Mouse (Mus musculus) limb, embryonic 11.5 days (tissue): ENCODE measurements around the gene Hspa12b. TPM values are rescaled to one million over a fixed set of nuclear protein-coding genes. Genes with fewer than 3 reads are reported as not detected.

Experiments
- ATAC-seq: fragments of 200-750 bp; cut with Nextera tagmentation; 2 replicates; pipeline ENCODE4 v1.8.0; 2017; ENCODE audit warnings: low read depth; ENCODE audit not compliant: insufficient number of reproducible peaks, low FRiP score, low TSS enrichment
- DNase-seq: peaks from one replicate; pipeline ENCODE4 v3.0.0-alpha.2; 2015; ENCODE audit warnings: low spot score
- H3K27ac ChIP-seq: fragments of 300-500 bp; sonication (generic); replicated peaks from 2 replicates; pipeline ENCODE4 v1.5.1; 2014; ENCODE audit warnings: low read depth, mild to moderate bottlenecking, low read length
- H3K27me3 ChIP-seq: fragments of 300-500 bp; sonication (generic); 2 replicates; pipeline ENCODE4 v1.6.1; 2014; ENCODE audit warnings: mild to moderate bottlenecking, low read length, mixed read lengths; ENCODE audit not compliant: control insufficient read depth, insufficient read depth
- H3K36me3 ChIP-seq: fragments of 300-500 bp; sonication (generic); 2 replicates; pipeline ENCODE4 v1.6.1; 2014; ENCODE audit warnings: mild to moderate bottlenecking, low read length, moderate library complexity, mixed read lengths; ENCODE audit not compliant: control insufficient read depth, insufficient read depth
- H3K4me1 ChIP-seq: fragments of 300-500 bp; sonication (generic); 2 replicates; pipeline ENCODE4 v1.6.1; 2014; ENCODE audit warnings: low read length, mixed read lengths; ENCODE audit not compliant: control insufficient read depth, insufficient read depth
- H3K4me2 ChIP-seq: fragments of 300-500 bp; sonication (generic); 2 replicates; pipeline ENCODE4 v1.6.1; 2014; ENCODE audit warnings: low read depth, mild to moderate bottlenecking, moderate library complexity; ENCODE audit not compliant: severe bottlenecking
- H3K4me3 ChIP-seq: fragments of 300-500 bp; sonication (generic); 2 replicates; pipeline ENCODE4 v1.5.1; 2014; ENCODE audit warnings: low read depth, low read length
- H3K9ac ChIP-seq: fragments of 300-500 bp; sonication (generic); 2 replicates; pipeline ENCODE4 v1.6.1; 2014; ENCODE audit warnings: mild to moderate bottlenecking, low read length
- H3K9me3 ChIP-seq: fragments of 300-500 bp; sonication (generic); 2 replicates; pipeline ENCODE4 v1.6.1; 2016; ENCODE audit warnings: low read length; ENCODE audit not compliant: control insufficient read depth
- WGBS: fragments of 180-500 bp; shearing (Covaris S2); extraction: QIAGEN DNeasy Blood & Tissue Kit; methylation state at CpG from one replicate; pipeline ENCODE4 v1.1.7; 2014; 5-methylcytosine and 5-hydroxymethylcytosine counted together
- polyA plus RNA-seq: library from polyadenylated mRNA; unstranded; fragments of >200 nt; fragmentation: Nextera tagmentation; extraction: Ambion mirVana; gene quantifications from 2 replicates; pipeline ENCODE4 v1.2.1, GENCODE M21; 2014

Hspa12b gene
- polyA plus RNA-seq, 1 experiment from 2014 or later, result 12.7 TPM

- no peak overlapping the region for H3K9ac ChIP-seq
- peaks cover 24% of the 10 kb centered on the region for H3K36me3 ChIP-seq
- DNase-seq, result no peak
- H3K27ac ChIP-seq, result 0 out of 2 replicates have a peak overlapping the region, but pooled peaks have one; percentile 15
- 91% methylated on average over 8 of the region's 8 CpGs for WGBS
- no peaks in the 10 kb centered on the region for H3K27me3 ChIP-seq
- no peaks in the 10 kb centered on the region for H3K9me3 ChIP-seq
- 0 out of 2 replicates have a peak, but pooled peaks cover 2% of the 10 kb centered on the region for H3K4me1 ChIP-seq
- no peak overlapping the region for H3K4me2 ChIP-seq
- no peak overlapping the region for H3K4me3 ChIP-seq
- no peak for ATAC-seq
Measured at GRCm38 (mm10) chr2:131148353-131149253, 21.5 kb downstream of the Hspa12b start.

- no peaks in the 10 kb centered on the region for H3K27me3 ChIP-seq
- no peak overlapping the region for H3K4me2 ChIP-seq
- no peak overlapping the region for H3K4me3 ChIP-seq
- H3K9ac ChIP-seq, result no peak overlapping the region
- ATAC-seq, result no peak
- DNase-seq, result no peak
- no peak overlapping the region for H3K27ac ChIP-seq
- H3K36me3 ChIP-seq, result peaks cover 24% of the 10 kb centered on the region
- H3K9me3 ChIP-seq, result no peaks in the 10 kb centered on the region
- 0 out of 2 replicates have a peak, but pooled peaks cover 2% of the 10 kb centered on the region for H3K4me1 ChIP-seq
- WGBS, result 85% methylated on average over 3 of the region's 3 CpGs
Measured at GRCm38 (mm10) chr2:131149254-131149578, 22.1 kb downstream of the Hspa12b start.

GRCm38 (mm10) chr2:131152166-131152730 lies 25.2 kb downstream of the Hspa12b start:
- Histone ChIP-seq H3K9ac (no peak overlapping the region), H3K4me2 (no peak overlapping the region), H3K27me3 (no peaks in the 10 kb centered on the region), H3K4me3 (no peak overlapping the region), H3K9me3 (no peaks in the 10 kb centered on the region), H3K4me1 (no peaks in the 10 kb centered on the region), H3K27ac (no peak overlapping the region), H3K36me3 (peaks cover 11% of the 10 kb centered on the region)
- 93% methylated on average over 7 of the region's 7 CpGs for WGBS
- DNase-seq, result no peak
- ATAC-seq, result no peak

- no peaks in the 10 kb centered on the region for H3K9me3 ChIP-seq
- H3K27me3 ChIP-seq, result no peaks in the 10 kb centered on the region
- peaks cover 5% of the 10 kb centered on the region for H3K36me3 ChIP-seq
- no peak overlapping the region for H3K9ac ChIP-seq
- H3K4me1 ChIP-seq, result no peaks in the 10 kb centered on the region
- no peak overlapping the region for H3K4me3 ChIP-seq
- ATAC-seq (no peak), DNase-seq (no peak)
- no peak overlapping the region for H3K4me2 ChIP-seq
- 93% methylated on average over 4 of the region's 4 CpGs for WGBS
- no peak overlapping the region for H3K27ac ChIP-seq
Measured at GRCm38 (mm10) chr2:131154036-131154435, 27.0 kb downstream of the Hspa12b start.

GRCm38 (mm10) chr2:131156987-131157386 lies 29.9 kb downstream of the Hspa12b start:
- Histone ChIP-seq H3K9me3 (no peaks in the 10 kb centered on the region), H3K27ac (no peak overlapping the region), H3K4me3 (no peak overlapping the region), H3K9ac (no peak overlapping the region), H3K27me3 (no peaks in the 10 kb centered on the region), H3K4me2 (no peak overlapping the region), H3K36me3 (no peaks in the 10 kb centered on the region; the same call in none of the 2 replicates), H3K4me1 (no peaks in the 10 kb centered on the region)
- WGBS, result 92% methylated on average over 7 of the region's 7 CpGs
- DNase-seq (no peak), ATAC-seq (no peak)

- DNase-seq (no peak), ATAC-seq (peak; percentile 69)
- Histone ChIP-seq H3K4me1 (no peaks in the 10 kb centered on the region), H3K4me3 (peak overlapping the region; percentile 78), H3K9ac (peak overlapping the region; percentile 83), H3K27ac (0 out of 2 replicates have a peak overlapping the region, but pooled peaks have one; percentile 45), H3K9me3 (no peaks in the 10 kb centered on the region), H3K4me2 (peak overlapping the region; percentile 92), H3K27me3 (no peaks in the 10 kb centered on the region), H3K36me3 (no peaks in the 10 kb centered on the region; the same call in 1 of the 2 replicates)
- WGBS, result 0% methylated on average over 18 of the region's 18 CpGs
Measured at GRCm38 (mm10) chr2:131159491-131159910, 32.4 kb downstream of the Hspa12b start.

GRCm38 (mm10) chr2:131159938-131160581 lies 33.0 kb downstream of the Hspa12b start, which contains the start of gene 1700037H04Rik:
Gene 1700037H04Rik (minus strand): TSS chr2:131160081.
- Histone ChIP-seq H3K27ac (peak within 1 kb of the TSS; percentile 68), H3K9me3 (no peaks in the 10 kb centered on the region; the same call in 1 of the 2 replicates), H3K9ac (peak within 1 kb of the TSS; percentile 83), H3K4me2 (peak within 1 kb of the TSS; percentile 92), H3K27me3 (no peaks in the 10 kb centered on the region), H3K36me3 (no peaks in the 10 kb centered on the region; the same call in 1 of the 2 replicates), H3K4me3 (peak within 1 kb of the TSS; percentile 78), H3K4me1 (no peaks in the 10 kb centered on the region)
- peak; percentile 97 for ATAC-seq
- under 1% methylated on average over 52 of the region's 54 CpGs for WGBS
- DNase-seq, result peak; percentile 96

GRCm38 (mm10) chr2:131160671-131161111 lies 33.6 kb downstream of the Hspa12b start:
- under 1% methylated on average over 17 of the region's 17 CpGs for WGBS
- Histone ChIP-seq H3K4me3 (peak overlapping the region; percentile 78), H3K9me3 (no peaks in the 10 kb centered on the region; the same call in 1 of the 2 replicates), H3K36me3 (no peaks in the 10 kb centered on the region), H3K9ac (peak overlapping the region; percentile 83), H3K27me3 (no peaks in the 10 kb centered on the region), H3K4me2 (peak overlapping the region; percentile 85), H3K4me1 (no peaks in the 10 kb centered on the region), H3K27ac (no peak overlapping the region; the same call in 1 of the 2 replicates)
- DNase-seq, result no peak
- ATAC-seq, result no peak
